Mouse (Mus musculus) embryonic facial prominence, embryonic 15.5 days (tissue): Measurements from ENCODE around the gene Gm26602. TPM values are rescaled to one million over a fixed set of nuclear protein-coding genes. Genes with fewer than 3 reads are reported as not detected.
A peak's percentile ranks its signal among the peaks of the same experiment; 100 is the strongest.

Experiments used
- ATAC-seq: fragments of 200-750 bp; cut with Nextera tagmentation; 2 replicates; pipeline ENCODE4 v1.8.0; 2017; ENCODE audit warnings: low read depth, moderate TSS enrichment; ENCODE audit not compliant: insufficient number of reproducible peaks, low FRiP score, low TSS enrichment
- H3K27ac ChIP-seq: fragments of 300-500 bp; sonication (generic); replicated peaks from 2 replicates; pipeline ENCODE4 v1.5.1; 2015; ENCODE audit warnings: mild to moderate bottlenecking, inconsistent platforms
- H3K27me3 ChIP-seq: fragments of 300-500 bp; sonication (generic); 2 replicates; pipeline ENCODE4 v1.6.1; 2015; ENCODE audit warnings: inconsistent platforms
- H3K36me3 ChIP-seq: fragments of 300-500 bp; sonication (generic); 2 replicates; pipeline ENCODE4 v1.6.1; 2015; ENCODE audit warnings: mild to moderate bottlenecking, inconsistent platforms
- H3K4me1 ChIP-seq: fragments of 300-500 bp; sonication (generic); 2 replicates; pipeline ENCODE4 v1.6.1; 2015; ENCODE audit warnings: inconsistent platforms
- H3K4me2 ChIP-seq: fragments of 300-500 bp; sonication (generic); replicated peaks from 2 replicates; pipeline ENCODE4 v1.6.1; 2015; ENCODE audit warnings: mild to moderate bottlenecking, inconsistent platforms
- H3K4me3 ChIP-seq: fragments of 300-500 bp; sonication (generic); replicated peaks from 2 replicates; pipeline ENCODE4 v1.5.1; 2015; ENCODE audit warnings: mild to moderate bottlenecking, inconsistent platforms
- H3K9ac ChIP-seq: fragments of 300-500 bp; sonication (generic); 2 replicates; pipeline ENCODE4 v1.6.1; 2015; ENCODE audit warnings: inconsistent platforms
- H3K9me3 ChIP-seq: fragments of 300-500 bp; sonication (generic); replicated peaks from 2 replicates; pipeline ENCODE4 v1.6.1; 2016; ENCODE audit warnings: inconsistent platforms
- WGBS: fragments of 180-500 bp; shearing (Covaris S2); methylation state at CpG from one replicate; pipeline ENCODE4 v1.1.7; 2015; 5-methylcytosine and 5-hydroxymethylcytosine counted together
- polyA plus RNA-seq: library from polyadenylated mRNA; unstranded; fragments of >200 nt; fragmentation: Nextera tagmentation; extraction: Ambion mirVana; gene quantifications from 2 replicates; pipeline ENCODE4 v1.2.1, GENCODE M21; 2015

Gm26602 gene
- polyA plus RNA-seq, 1 experiment from 2014 or later, result 5.2 TPM

DNA sequence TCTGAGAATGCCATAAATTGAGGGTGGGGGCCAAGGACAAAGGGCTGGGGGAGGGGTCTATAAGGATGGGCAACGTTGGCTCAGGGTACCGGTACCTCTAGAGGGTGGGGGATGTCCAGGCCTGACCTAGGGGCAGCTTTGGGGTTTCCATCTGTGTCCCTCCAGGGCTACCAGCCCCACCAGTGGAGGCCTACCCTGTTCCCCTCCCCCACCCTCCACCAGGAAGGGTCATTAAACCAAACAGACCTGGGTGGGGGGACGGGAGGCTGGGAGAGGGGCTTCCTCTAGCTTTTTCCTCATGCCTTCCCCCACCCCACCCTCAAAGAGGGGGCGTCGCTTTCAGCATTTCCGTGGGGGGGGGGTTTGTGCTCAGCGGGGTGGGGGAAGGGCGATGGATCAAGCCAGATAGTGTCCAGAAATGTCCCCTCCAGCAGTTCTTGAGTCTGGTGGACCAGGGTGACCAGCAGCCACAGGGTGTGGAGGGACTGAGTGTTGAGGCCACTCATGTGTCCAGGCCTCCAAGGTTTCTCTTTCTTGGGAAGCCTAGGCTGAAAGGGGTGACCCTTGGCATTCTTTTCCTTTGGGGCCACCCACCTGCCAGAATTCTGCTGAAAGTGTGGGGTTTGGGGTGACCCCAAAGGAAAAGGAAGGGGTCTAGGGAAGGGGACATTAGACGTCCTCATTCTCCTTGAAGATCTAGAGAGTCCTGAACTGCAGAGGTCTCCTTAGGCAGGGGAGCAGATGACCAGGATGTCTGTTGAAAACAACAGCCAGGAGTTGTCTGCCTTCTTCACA, 18.4 kb downstream of the Gm26602 start:
- Histone ChIP-seq H3K4me1 (peaks cover 63% of the 10 kb centered on the region), H3K27ac (no peak overlapping the region), H3K4me2 (peak overlapping the region; percentile 92), H3K9me3 (no peaks in the 10 kb centered on the region), H3K36me3 (peaks cover 22% of the 10 kb centered on the region; the same call in 1 of the 2 replicates), H3K27me3 (no peaks in the 10 kb centered on the region), H3K9ac (no peak overlapping the region), H3K4me3 (peak overlapping the region; percentile 99)
- 21% methylated on average over 9 of the region's 9 CpGs for WGBS
- ATAC-seq, result no peak

DNA sequence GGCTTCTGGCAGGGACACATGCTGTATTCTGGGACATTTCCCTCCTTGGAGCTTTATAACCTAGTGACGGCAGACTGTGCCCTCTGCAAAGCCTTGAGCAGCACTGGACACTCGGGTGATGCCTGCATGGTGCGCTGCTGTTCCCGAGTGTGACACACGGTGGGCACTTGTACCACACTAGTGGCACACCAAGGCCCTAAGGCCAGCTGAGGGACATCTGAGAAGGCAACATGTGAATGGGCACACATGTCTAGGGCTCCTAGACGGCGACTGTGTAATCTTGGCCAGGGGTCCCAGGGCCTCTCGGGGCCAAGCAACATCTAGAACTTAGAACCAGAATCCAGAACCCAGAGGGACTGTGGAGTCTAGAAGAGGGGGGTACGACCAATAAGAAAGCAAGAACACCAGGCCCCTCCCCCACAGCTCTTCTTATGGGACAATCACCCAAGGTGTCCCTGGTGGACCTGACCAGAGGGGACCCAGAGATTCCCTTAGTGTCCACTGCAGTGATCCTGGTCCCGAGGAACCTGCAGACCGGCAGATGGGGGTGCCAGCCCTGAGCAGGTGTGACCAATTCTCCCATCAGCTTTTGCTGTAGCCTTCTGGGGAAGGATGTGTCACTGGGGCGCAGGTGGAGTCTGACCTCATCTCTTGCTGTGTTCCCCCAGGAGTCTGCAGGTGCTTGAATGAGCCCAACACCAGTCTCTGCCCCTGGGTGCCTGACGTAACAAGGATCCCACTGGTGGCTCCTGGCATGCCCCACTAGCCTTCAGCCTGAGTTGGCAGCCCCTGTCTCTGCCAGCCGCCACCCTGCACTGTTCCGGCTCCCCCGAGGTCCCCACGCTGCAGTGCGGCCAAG, 19.5 kb downstream of the Gm26602 start:
- WGBS, result 81% methylated on average over 18 of the region's 18 CpGs
- H3K4me3 ChIP-seq, result no peak overlapping the region

DNA sequence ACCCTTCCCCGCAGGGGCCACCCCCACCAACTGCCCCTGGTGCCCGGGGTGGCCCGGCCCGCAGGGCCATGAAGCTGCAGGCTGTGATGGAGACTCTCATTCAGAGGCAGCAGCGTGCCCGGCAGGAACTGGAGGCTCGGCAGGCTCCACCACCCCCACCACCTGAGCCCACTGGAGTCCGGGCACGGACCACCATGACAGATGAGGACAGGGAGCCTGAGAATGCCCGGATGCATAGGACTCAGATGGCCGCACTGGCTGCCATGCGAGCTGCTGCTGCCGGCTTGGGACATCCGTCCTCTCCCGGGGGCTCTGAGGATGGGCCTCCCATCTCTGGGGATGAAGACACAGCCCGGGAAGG, 20.1 kb downstream of the Gm26602 start:
- H3K9me3 ChIP-seq, result no peaks in the 10 kb centered on the region
- no peak overlapping the region for H3K4me3 ChIP-seq
- H3K27me3 ChIP-seq, result no peaks in the 10 kb centered on the region
- no peak overlapping the region for H3K4me2 ChIP-seq
- ATAC-seq, result no peak
- 86% methylated on average over 16 of the region's 16 CpGs for WGBS
- H3K27ac ChIP-seq, result no peak overlapping the region
- no peak overlapping the region for H3K9ac ChIP-seq
- H3K4me1 ChIP-seq, result peaks cover 76% of the 10 kb centered on the region
- peaks cover 34% of the 10 kb centered on the region for H3K36me3 ChIP-seq

More for the DNA sequence above, 19.5 kb downstream of the Gm26602 start:
- ATAC-seq, result no peak
- Histone ChIP-seq H3K9me3 (no peaks in the 10 kb centered on the region), H3K27me3 (no peaks in the 10 kb centered on the region), H3K27ac (no peak overlapping the region), H3K36me3 (peaks cover 28% of the 10 kb centered on the region), H3K9ac (no peak overlapping the region), H3K4me1 (peaks cover 74% of the 10 kb centered on the region), H3K4me2 (no peak overlapping the region)

DNA sequence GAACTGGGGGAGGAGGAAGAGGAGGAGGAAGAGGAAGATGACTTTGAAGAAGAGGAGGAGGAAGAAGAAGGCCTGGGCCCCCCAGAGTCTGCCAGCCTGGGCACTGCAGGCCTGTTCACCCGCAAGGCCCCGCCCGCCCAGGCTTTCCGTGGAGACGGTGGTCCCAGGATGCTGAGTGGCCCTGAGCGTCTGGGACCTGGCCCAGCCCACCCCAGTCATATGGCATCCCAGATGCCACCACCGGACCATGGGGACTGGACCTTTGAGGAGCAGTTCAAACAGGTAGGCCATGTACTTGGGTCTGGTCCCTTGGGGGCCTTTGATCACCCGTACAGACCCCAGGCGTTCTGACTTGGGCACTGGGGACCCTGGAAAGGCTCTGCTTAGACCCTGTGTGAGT, 21.1 kb downstream of the Gm26602 start:
- Histone ChIP-seq H3K9me3 (no peaks in the 10 kb centered on the region), H3K36me3 (peaks cover 34% of the 10 kb centered on the region), H3K27me3 (no peaks in the 10 kb centered on the region), H3K4me3 (no peak overlapping the region), H3K9ac (no peak overlapping the region), H3K27ac (peak overlapping the region; percentile 49; the same call in 1 of the 2 replicates), H3K4me2 (no peak overlapping the region), H3K4me1 (peaks cover 76% of the 10 kb centered on the region)
- no peak for ATAC-seq
- 75% methylated on average over 9 of the region's 9 CpGs for WGBS

DNA sequence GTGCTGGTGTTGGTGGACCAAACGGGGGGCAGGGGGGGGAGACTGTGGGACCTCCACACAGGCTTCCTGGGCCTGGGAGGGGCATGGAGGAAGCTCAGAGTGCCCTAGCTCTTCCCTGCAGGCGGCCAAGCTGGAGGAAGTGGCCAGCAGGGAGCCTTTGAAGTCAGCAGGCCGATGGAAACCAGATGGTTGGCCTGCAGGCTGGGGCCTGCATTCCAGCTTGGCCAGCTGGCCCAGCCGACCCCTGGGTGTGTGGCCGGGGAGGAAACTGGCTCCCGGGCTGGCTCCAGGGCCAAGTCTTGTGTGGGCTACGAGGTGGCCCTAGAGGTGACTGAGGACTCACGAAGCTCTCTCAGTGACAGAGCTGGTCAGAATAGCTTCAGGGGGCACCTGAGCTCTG, 22.1 kb downstream of the Gm26602 start:
- peak overlapping the region; percentile 49 for H3K27ac ChIP-seq
- H3K4me1 ChIP-seq, result peaks cover 83% of the 10 kb centered on the region
- H3K9ac ChIP-seq, result no peak overlapping the region
- no peaks in the 10 kb centered on the region for H3K27me3 ChIP-seq
- no peak for ATAC-seq
- WGBS, result 20% methylated on average over 8 of the region's 8 CpGs
- 0 out of 2 replicates have a peak overlapping the region, but pooled peaks have one; percentile 15 for H3K4me2 ChIP-seq
- H3K9me3 ChIP-seq, result no peaks in the 10 kb centered on the region
- H3K4me3 ChIP-seq, result no peak overlapping the region
- H3K36me3 ChIP-seq, result peaks cover 36% of the 10 kb centered on the region

DNA sequence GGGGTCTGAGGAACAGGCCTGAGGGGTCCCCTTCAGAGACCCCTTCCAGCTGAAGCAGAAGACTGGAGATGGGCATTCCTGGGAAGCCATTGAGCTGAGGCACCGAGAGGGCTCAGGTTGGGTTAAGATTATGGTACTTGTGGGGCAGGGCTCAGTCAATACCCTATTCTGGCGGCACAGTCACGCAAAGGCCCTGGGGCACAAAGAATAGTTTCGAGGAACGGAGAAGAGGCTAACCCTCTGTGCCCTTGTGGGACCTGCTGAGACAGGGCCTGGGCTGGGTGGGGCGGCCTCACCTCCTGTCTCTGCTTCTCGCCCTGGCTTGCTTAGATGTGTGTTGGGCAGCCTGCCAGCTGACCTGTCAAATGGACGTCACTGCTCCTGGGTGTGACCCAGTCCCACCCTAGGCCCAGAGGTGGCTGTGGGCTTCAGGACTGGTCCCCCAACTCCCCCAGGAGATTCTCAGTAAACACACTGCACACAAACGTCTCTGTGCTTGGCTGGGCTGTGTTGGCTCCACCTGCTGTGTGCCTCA, 22.6 kb downstream of the Gm26602 start:
- WGBS, result 50% methylated on average over 9 of the region's 9 CpGs
- H3K9me3 ChIP-seq, result no peaks in the 10 kb centered on the region
- peaks cover 87% of the 10 kb centered on the region for H3K4me1 ChIP-seq
- no peak for ATAC-seq
- peaks cover 36% of the 10 kb centered on the region for H3K36me3 ChIP-seq
- H3K4me2 ChIP-seq, result no peak overlapping the region
- H3K27me3 ChIP-seq, result no peaks in the 10 kb centered on the region
- H3K4me3 ChIP-seq, result no peak overlapping the region
- H3K27ac ChIP-seq, result peak overlapping the region; percentile 72; the same call in 1 of the 2 replicates
- H3K9ac ChIP-seq, result no peak overlapping the region

DNA sequence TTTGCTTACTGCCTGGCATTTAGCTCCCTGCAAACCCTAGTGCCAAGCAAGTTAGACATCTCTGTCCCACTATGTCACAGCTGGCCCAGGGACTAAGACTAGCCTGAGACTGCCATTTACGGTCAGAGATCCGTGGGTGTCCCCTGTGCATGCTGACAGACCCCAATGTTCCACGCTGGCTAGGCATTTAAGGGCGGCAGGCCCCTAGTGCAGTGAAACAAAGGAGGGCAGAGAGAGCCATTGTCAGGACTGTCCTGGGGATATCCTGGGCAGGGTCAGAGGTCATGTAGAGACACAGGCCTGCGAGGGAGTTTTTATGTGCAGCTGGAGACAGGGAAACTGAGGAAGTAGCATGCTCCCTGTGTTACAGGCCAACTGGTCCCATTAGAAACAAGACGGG, 23.2 kb downstream of the Gm26602 start:
- Histone ChIP-seq H3K4me2 (no peak overlapping the region), H3K36me3 (peaks cover 36% of the 10 kb centered on the region), H3K27ac (peak overlapping the region; percentile 72)

DNA sequence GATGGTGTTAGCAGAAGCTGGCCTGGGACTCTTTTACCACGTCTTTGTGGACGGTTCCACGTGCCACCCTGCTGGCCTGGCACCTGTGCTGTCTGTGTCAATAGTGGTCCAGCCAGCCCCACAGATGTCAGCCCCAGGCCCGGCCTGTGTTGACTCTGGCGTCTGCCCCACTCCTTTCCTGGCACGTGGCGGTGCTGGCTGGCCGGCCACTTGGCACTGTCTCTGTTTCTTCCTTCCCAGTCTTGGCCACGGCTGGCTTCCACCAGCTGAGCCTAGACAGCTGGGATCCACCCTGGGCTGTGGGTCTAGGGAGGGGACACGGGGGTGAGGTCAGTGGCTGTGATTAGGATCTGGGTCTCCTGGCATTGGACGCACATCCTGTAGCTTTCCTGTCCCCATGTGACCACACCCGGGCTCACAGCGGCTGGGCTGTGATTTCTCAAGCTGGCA, 23.6 kb downstream of the Gm26602 start:
- Histone ChIP-seq H3K4me3 (no peak overlapping the region), H3K27ac (peak overlapping the region; percentile 72), H3K36me3 (peaks cover 36% of the 10 kb centered on the region), H3K4me2 (no peak overlapping the region), H3K27me3 (no peaks in the 10 kb centered on the region), H3K4me1 (peaks cover 83% of the 10 kb centered on the region), H3K9me3 (no peaks in the 10 kb centered on the region), H3K9ac (no peak overlapping the region)
- peak; percentile 69 for ATAC-seq
- WGBS, result 52% methylated on average over 13 of the region's 13 CpGs

More for the DNA sequence above, 23.2 kb downstream of the Gm26602 start:
- Histone ChIP-seq H3K9ac (no peak overlapping the region), H3K27me3 (no peaks in the 10 kb centered on the region), H3K9me3 (no peaks in the 10 kb centered on the region), H3K4me3 (no peak overlapping the region), H3K4me1 (peaks cover 87% of the 10 kb centered on the region)
- no peak for ATAC-seq
- 62% methylated on average over 6 of the region's 6 CpGs for WGBS

DNA sequence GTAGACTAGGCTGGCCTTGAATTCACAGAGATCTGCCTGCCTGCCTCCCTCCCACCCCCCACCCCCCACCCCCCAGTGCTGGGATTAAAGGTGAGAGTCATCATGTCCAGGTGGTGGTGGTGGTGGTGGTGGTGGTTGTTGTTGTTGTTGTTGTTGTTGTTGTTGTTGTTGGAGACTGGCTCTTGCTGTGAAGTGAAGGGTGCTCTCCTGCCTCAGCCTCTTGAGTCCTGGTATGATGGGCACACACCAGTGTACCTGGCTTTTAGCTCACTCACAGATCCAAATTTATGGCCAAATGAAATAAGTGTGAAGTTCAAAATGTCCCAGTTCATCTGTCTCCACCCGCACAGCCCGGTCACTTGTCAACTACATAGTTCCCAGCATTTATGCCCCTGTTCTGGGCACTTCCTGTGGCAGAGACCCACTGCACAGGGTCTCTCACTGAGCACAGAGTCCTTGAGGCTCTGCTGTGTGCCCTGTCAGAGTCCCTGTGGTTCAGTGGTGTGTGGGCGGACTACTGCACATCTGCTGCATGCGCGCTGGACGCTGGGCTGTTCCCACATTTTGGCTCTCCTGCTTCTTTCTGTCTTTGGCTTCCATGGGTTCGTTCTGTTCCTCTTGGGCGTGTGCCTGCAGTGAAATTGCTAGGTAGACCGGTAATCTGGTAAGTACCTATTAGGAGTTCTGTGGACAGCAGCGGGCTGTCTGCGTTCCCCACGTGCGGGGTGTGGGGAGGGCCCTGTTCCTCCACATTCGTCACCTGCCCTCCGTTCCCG, 24.3 kb downstream of the Gm26602 start:
- H3K4me1 ChIP-seq, result peaks cover 80% of the 10 kb centered on the region
- 80% methylated on average over 16 of the region's 16 CpGs for WGBS
- H3K27ac ChIP-seq, result peak overlapping the region; percentile 72
- no peaks in the 10 kb centered on the region for H3K9me3 ChIP-seq
- H3K36me3 ChIP-seq, result peaks cover 36% of the 10 kb centered on the region
- no peaks in the 10 kb centered on the region for H3K27me3 ChIP-seq
- H3K4me3 ChIP-seq, result no peak overlapping the region
- no peak overlapping the region for H3K4me2 ChIP-seq
- no peak for ATAC-seq
- peak overlapping the region; percentile 2; the same call in 1 of the 2 replicates for H3K9ac ChIP-seq

DNA sequence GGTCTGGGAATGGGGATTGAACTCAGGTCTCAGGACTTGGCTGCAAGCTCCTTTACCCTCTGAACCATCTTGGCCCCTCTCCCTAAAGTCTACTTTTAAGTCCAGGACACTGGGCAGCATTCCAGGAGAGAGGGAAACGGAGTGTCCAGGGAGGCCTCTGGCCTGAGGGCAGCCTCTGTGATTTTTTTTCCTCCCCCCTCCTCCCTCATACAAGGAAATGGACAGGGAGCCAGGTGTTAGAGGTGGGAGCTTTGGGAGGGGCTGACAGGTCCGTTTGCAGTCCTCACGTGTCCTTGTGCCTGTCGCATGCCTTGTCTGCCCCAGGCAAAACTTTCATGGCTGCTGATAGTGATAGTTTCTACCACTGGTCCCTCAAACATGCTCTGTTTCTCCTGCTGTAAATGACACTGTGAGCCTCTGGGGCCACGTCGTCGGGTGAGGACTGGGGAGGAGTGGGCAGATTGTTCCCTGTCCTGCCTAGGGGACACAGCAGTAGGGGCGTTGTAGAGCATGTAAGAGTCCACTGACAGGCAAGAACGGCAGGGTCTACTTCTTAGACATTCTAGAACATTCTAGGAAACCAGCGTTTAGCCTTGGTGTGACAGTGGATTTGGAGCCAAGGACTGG, 25.7 kb downstream of the Gm26602 start:
- Histone ChIP-seq H3K27me3 (no peaks in the 10 kb centered on the region), H3K4me1 (peaks cover 76% of the 10 kb centered on the region), H3K36me3 (peaks cover 37% of the 10 kb centered on the region), H3K9ac (no peak overlapping the region), H3K27ac (peak overlapping the region; percentile 56; the same call in 1 of the 2 replicates), H3K4me3 (no peak overlapping the region), H3K9me3 (no peaks in the 10 kb centered on the region), H3K4me2 (0 out of 2 replicates have a peak overlapping the region, but pooled peaks have one; percentile 4)
- WGBS, result 41% methylated on average over 10 of the region's 10 CpGs
- no peak for ATAC-seq
